Mouse (Mus musculus) adrenal gland, adult (tissue): ENCODE results near the gene Tubg2.
A peak's percentile ranks its signal among the peaks of the same experiment; 100 is the strongest.

Source experiments
- DNase-seq, 2 experiments: peaks; one replicate each; pipeline ENCODE4 v3.0.0; 2022 to 2023; ENCODE audit warnings: low spot score in 1 of 2; ENCODE audit not compliant: inconsistent age in 2 of 2

The Tubg2 gene

GRCm38 (mm10) chr11:101164677-101165580 lies 9.2 kb downstream of the Tubg2 start:
- no peak for DNase-seq

GRCm38 (mm10) chr11:101166357-101166756 lies 10.7 kb downstream of the Tubg2 start:
- DNase-seq = no peak

GRCm38 (mm10) chr11:101167211-101167962 lies 11.7 kb downstream of the Tubg2 start:
- DNase-seq = no peak

GRCm38 (mm10) chr11:101167963-101168300 lies 12.2 kb downstream of the Tubg2 start:
- DNase-seq = peak in 1 of 2 experiments; percentile 51

GRCm38 (mm10) chr11:101168301-101168980 lies 12.7 kb downstream of the Tubg2 start:
- peak; percentile 65 to 86 for DNase-seq

GRCm38 (mm10) chr11:101169301-101170107 lies 13.8 kb downstream of the Tubg2 start:
- peak in 1 of 2 experiments; percentile 64 for DNase-seq

- peak; percentile 72 to 91 for DNase-seq
Measured at GRCm38 (mm10) chr11:101170354-101170810, 14.7 kb downstream of the Tubg2 start, which contains the start of gene Cntnap1. TSS of gene Cntnap1 (plus strand) at chr11:101170523.

- DNase-seq = peak; percentile 97 to 98
Measured at GRCm38 (mm10) chr11:101170811-101171610, 15.3 kb downstream of the Tubg2 start, which contains the start of gene Plekhh3. TSS of gene Plekhh3 (minus strand) at chr11:101171351.

GRCm38 (mm10) chr11:101171721-101172433 lies 16.2 kb downstream of the Tubg2 start:
- peak; percentile 84 to 94 for DNase-seq

GRCm38 (mm10) chr11:101172434-101172815 lies 16.7 kb downstream of the Tubg2 start:
- no peak for DNase-seq

- DNase-seq = peak; percentile 62 to 77
Measured at GRCm38 (mm10) chr11:101173112-101173511, 17.4 kb downstream of the Tubg2 start.

- peak; percentile 86 to 94 for DNase-seq
Measured at GRCm38 (mm10) chr11:101173631-101174388, 18.1 kb downstream of the Tubg2 start.

GRCm38 (mm10) chr11:101174389-101174745 lies 18.7 kb downstream of the Tubg2 start:
- peak in 1 of 2 experiments; percentile 74 for DNase-seq

GRCm38 (mm10) chr11:101174851-101175628 lies 19.3 kb downstream of the Tubg2 start, which contains the start of gene Ccr10:
TSS of gene Ccr10 (minus strand) at chr11:101175443.
- peak in 1 of 2 experiments; percentile 81 for DNase-seq

GRCm38 (mm10) chr11:101175636-101176116 lies 20.0 kb downstream of the Tubg2 start:
- peak in 1 of 2 experiments; percentile 69 for DNase-seq

GRCm38 (mm10) chr11:101176117-101176691 lies 20.5 kb downstream of the Tubg2 start:
- DNase-seq = peak in 1 of 2 experiments; percentile 80
